Mouse (Mus musculus): ENCODE measurements around the gene Nfya. TPM values are rescaled to one million over a fixed set of nuclear protein-coding genes. Genes with fewer than 3 reads are reported as not detected.
A peak's percentile ranks its signal among the peaks of the same experiment; 100 is the strongest.

The Nfya gene
- polyA plus RNA-seq (2015; fragmentation: Nextera tagmentation; extraction: Ambion mirVana) = 11.1 and 11.6 TPM in 2 replicates

- Histone ChIP-seq H3K4me1 (replicated peaks) (peaks cover 32% of the 10 kb centered on the region), H3K9me3 (no peaks in the 10 kb centered on the region), H3K36me3 (no peaks in the 10 kb centered on the region), H3K9ac (peak within 1 kb of the TSS; percentile 88), H3K27ac (replicated peaks) (peak within 1 kb of the TSS; percentile 96), H3K27me3 (no peaks in the 10 kb centered on the region), H3K4me2 (peak within 1 kb of the TSS; percentile 85), H3K4me3 (peak within 1 kb of the TSS; percentile 64)
- WGBS = under 1% methylated on average over 84 of the region's 84 CpGs
- peak; percentile 98 for ATAC-seq (ENCODE audit: low FRiP score, low read depth)
Measured at GRCm38 (mm10) chr17:48409380-48410298, at the start of gene Nfya, which contains the start of gene Oard1. TSS of gene Nfya (minus strand) at chr17:48409906. TSS of gene Oard1 (plus strand) at chr17:48410014.

- H3K4me1 ChIP-seq (replicated peaks) = no peaks in the 10 kb centered on the region
- no peak overlapping the region for H3K4me3 ChIP-seq
- H3K27me3 ChIP-seq = no peaks in the 10 kb centered on the region
- H3K9ac ChIP-seq = no peak overlapping the region
- H3K36me3 ChIP-seq = no peaks in the 10 kb centered on the region
- H3K4me2 ChIP-seq = no peak overlapping the region
- no peak for ATAC-seq (ENCODE audit: low FRiP score, low read depth)
- H3K9me3 ChIP-seq = no peaks in the 10 kb centered on the region
- 89% methylated on average over 13 of the region's 13 CpGs for WGBS
- H3K27ac ChIP-seq (replicated peaks) = no peak overlapping the region
Measured at GRCm38 (mm10) chr17:48457971-48458653, 48.4 kb upstream of the Nfya start.

- WGBS = 93% methylated on average over 2 of the region's 2 CpGs
- no peak overlapping the region for H3K4me3 ChIP-seq
- no peak for ATAC-seq (ENCODE audit: low FRiP score, low read depth)
Measured at GRCm38 (mm10) chr17:48455955-48456354, 46.2 kb upstream of the Nfya start.

GRCm38 (mm10) chr17:48454688-48455087, 45.0 kb upstream of the Nfya start, which contains the start of gene Unc5cl:
TSS of gene Unc5cl (plus strand) at chr17:48454901.
- H3K27ac ChIP-seq (replicated peaks) = no peak within 1 kb of the TSS
- H3K4me1 ChIP-seq (replicated peaks) = 0 out of 2 replicates have a peak, but pooled peaks cover 3% of the 10 kb centered on the region
- no peak within 1 kb of the TSS for H3K4me2 ChIP-seq
- H3K9ac ChIP-seq = no peak within 1 kb of the TSS
- 60% methylated on average over 11 of the region's 11 CpGs for WGBS
- no peak for ATAC-seq (ENCODE audit: low FRiP score, low read depth)
- H3K9me3 ChIP-seq = no peaks in the 10 kb centered on the region
- H3K36me3 ChIP-seq = no peaks in the 10 kb centered on the region
- H3K27me3 ChIP-seq = no peaks in the 10 kb centered on the region
- H3K4me3 ChIP-seq = no peak within 1 kb of the TSS

More at GRCm38 (mm10) chr17:48455955-48456354, 46.2 kb upstream of the Nfya start:
- Histone ChIP-seq H3K4me2 (no peak overlapping the region), H3K27me3 (no peaks in the 10 kb centered on the region), H3K9ac (no peak overlapping the region), H3K27ac (replicated peaks) (no peak overlapping the region), H3K36me3 (no peaks in the 10 kb centered on the region), H3K4me1 (replicated peaks) (0 out of 2 replicates have a peak, but pooled peaks cover 3% of the 10 kb centered on the region), H3K9me3 (no peaks in the 10 kb centered on the region)

- 58% methylated on average over 7 of the region's 7 CpGs for WGBS
- H3K4me2 ChIP-seq = no peak overlapping the region
- H3K36me3 ChIP-seq = no peaks in the 10 kb centered on the region
- no peaks in the 10 kb centered on the region for H3K27me3 ChIP-seq
- no peak overlapping the region for H3K9ac ChIP-seq
- H3K9me3 ChIP-seq = no peaks in the 10 kb centered on the region
- H3K27ac ChIP-seq (replicated peaks) = no peak overlapping the region
- ATAC-seq (ENCODE audit: low FRiP score, low read depth) = no peak
- H3K4me3 ChIP-seq = no peak overlapping the region
- H3K4me1 ChIP-seq (replicated peaks) = 0 out of 2 replicates have a peak, but pooled peaks cover 3% of the 10 kb centered on the region
Measured at GRCm38 (mm10) chr17:48454190-48454589, 44.5 kb upstream of the Nfya start.

- Histone ChIP-seq H3K9ac (no peak overlapping the region), H3K4me3 (no peak overlapping the region), H3K36me3 (no peaks in the 10 kb centered on the region), H3K27ac (replicated peaks) (no peak overlapping the region), H3K4me1 (replicated peaks) (0 out of 2 replicates have a peak, but pooled peaks cover 3% of the 10 kb centered on the region), H3K4me2 (no peak overlapping the region), H3K9me3 (no peaks in the 10 kb centered on the region), H3K27me3 (no peaks in the 10 kb centered on the region)
- ATAC-seq (ENCODE audit: low FRiP score, low read depth) = no peak
- 84% methylated on average over 7 of the region's 7 CpGs for WGBS
Measured at GRCm38 (mm10) chr17:48453489-48453888, 43.8 kb upstream of the Nfya start.

GRCm38 (mm10) chr17:48451753-48452444, 42.2 kb upstream of the Nfya start:
- Histone ChIP-seq H3K4me1 (replicated peaks) (0 out of 2 replicates have a peak, but pooled peaks cover 3% of the 10 kb centered on the region), H3K9ac (no peak overlapping the region), H3K9me3 (no peaks in the 10 kb centered on the region), H3K4me2 (no peak overlapping the region), H3K27ac (replicated peaks) (no peak overlapping the region), H3K27me3 (no peaks in the 10 kb centered on the region), H3K36me3 (no peaks in the 10 kb centered on the region), H3K4me3 (no peak overlapping the region)
- 60% methylated on average over 9 of the region's 9 CpGs for WGBS
- ATAC-seq (ENCODE audit: low FRiP score, low read depth) = no peak; the same call in 1 of the 2 replicates

- Histone ChIP-seq H3K27ac (replicated peaks) (no peak within 1 kb of the TSS), H3K4me2 (no peak within 1 kb of the TSS), H3K9ac (no peak within 1 kb of the TSS), H3K4me3 (no peak within 1 kb of the TSS), H3K9me3 (no peaks in the 10 kb centered on the region), H3K36me3 (no peaks in the 10 kb centered on the region), H3K4me1 (replicated peaks) (0 out of 2 replicates have a peak, but pooled peaks cover 3% of the 10 kb centered on the region), H3K27me3 (no peaks in the 10 kb centered on the region)
- WGBS = 63% methylated on average over 7 of the region's 7 CpGs
- ATAC-seq (ENCODE audit: low FRiP score, low read depth) = no peak
Measured at GRCm38 (mm10) chr17:48451353-48451675, 41.6 kb upstream of the Nfya start, which contains the start of gene Tspo2. TSS of gene Tspo2 (minus strand) at chr17:48451522.

- H3K4me2 ChIP-seq = no peak overlapping the region
- WGBS = 73% methylated on average over 13 of the region's 13 CpGs
Measured at GRCm38 (mm10) chr17:48450666-48451352, 41.1 kb upstream of the Nfya start.

GRCm38 (mm10) chr17:48447675-48448074, 38.0 kb upstream of the Nfya start:
- H3K27me3 ChIP-seq = no peaks in the 10 kb centered on the region
- H3K4me2 ChIP-seq = no peak overlapping the region
- ATAC-seq (ENCODE audit: low FRiP score, low read depth) = no peak
- no peak overlapping the region for H3K27ac ChIP-seq (replicated peaks)
- WGBS = 76% methylated on average over 8 of the region's 8 CpGs
- no peak overlapping the region for H3K4me3 ChIP-seq
- 0 out of 2 replicates have a peak, but pooled peaks cover 3% of the 10 kb centered on the region for H3K4me1 ChIP-seq (replicated peaks)
- no peaks in the 10 kb centered on the region for H3K36me3 ChIP-seq
- no peaks in the 10 kb centered on the region for H3K9me3 ChIP-seq
- no peak overlapping the region for H3K9ac ChIP-seq

More at GRCm38 (mm10) chr17:48450666-48451352, 41.1 kb upstream of the Nfya start:
- H3K27me3 ChIP-seq = no peaks in the 10 kb centered on the region
- no peak overlapping the region for H3K27ac ChIP-seq (replicated peaks)
- H3K9me3 ChIP-seq = no peaks in the 10 kb centered on the region
- H3K4me3 ChIP-seq = no peak overlapping the region
- no peak overlapping the region for H3K9ac ChIP-seq
- H3K36me3 ChIP-seq = no peaks in the 10 kb centered on the region
- 0 out of 2 replicates have a peak, but pooled peaks cover 3% of the 10 kb centered on the region for H3K4me1 ChIP-seq (replicated peaks)
- no peak for ATAC-seq (ENCODE audit: low FRiP score, low read depth)

- ATAC-seq (ENCODE audit: low FRiP score, low read depth) = no peak
- no peak overlapping the region for H3K9ac ChIP-seq
- no peak overlapping the region for H3K4me2 ChIP-seq
- no peaks in the 10 kb centered on the region for H3K9me3 ChIP-seq
- H3K36me3 ChIP-seq = no peaks in the 10 kb centered on the region
- no peaks in the 10 kb centered on the region for H3K27me3 ChIP-seq
- no peaks in the 10 kb centered on the region for H3K4me1 ChIP-seq (replicated peaks)
- H3K4me3 ChIP-seq = no peak overlapping the region
- 50% methylated on average over 16 of the region's 16 CpGs for WGBS
- H3K27ac ChIP-seq (replicated peaks) = no peak overlapping the region
Measured at GRCm38 (mm10) chr17:48443542-48444145, 33.9 kb upstream of the Nfya start.

Measured in hindbrain, embryonic 15.5 days (tissue).